Mouse (Mus musculus) limb, embryonic 14.5 days (tissue): Measurements from ENCODE around the gene Upk3a. TPM values are rescaled to one million over a fixed set of nuclear protein-coding genes. Genes with fewer than 3 reads are reported as not detected.

Source experiments
- ATAC-seq: fragments of 200-750 bp; cut with Nextera tagmentation; 2 replicates; pipeline ENCODE4 v1.8.0; 2017; ENCODE audit warnings: low read depth, moderate number of reproducible peaks, moderate TSS enrichment; ENCODE audit not compliant: low FRiP score
- DNase-seq: peaks from one replicate; pipeline ENCODE4 v3.0.0-alpha.2; 2015; ENCODE audit warnings: low spot score
- H3K27ac ChIP-seq: fragments of 300-500 bp; sonication (generic); replicated peaks from 2 replicates; pipeline ENCODE4 v1.5.1; 2014; ENCODE audit warnings: low read depth, mild to moderate bottlenecking, low read length, moderate library complexity, mixed read lengths
- H3K27me3 ChIP-seq: fragments of 300-500 bp; sonication (generic); 2 replicates; pipeline ENCODE4 v1.6.1; 2014; ENCODE audit warnings: low read length, mixed read lengths; ENCODE audit not compliant: control insufficient read depth, insufficient read depth
- H3K36me3 ChIP-seq: fragments of 300-500 bp; sonication (generic); 2 replicates; pipeline ENCODE4 v1.6.1; 2014; ENCODE audit warnings: mild to moderate bottlenecking, low read length, moderate library complexity, mixed read lengths; ENCODE audit not compliant: control insufficient read depth, insufficient read depth
- H3K4me1 ChIP-seq: fragments of 300-500 bp; sonication (generic); 2 replicates; pipeline ENCODE4 v1.6.1; 2014; ENCODE audit warnings: antibody characterized with exemption, low read length, mixed read lengths; ENCODE audit not compliant: control insufficient read depth, insufficient read depth
- H3K4me2 ChIP-seq: fragments of 300-500 bp; sonication (generic); replicated peaks from 2 replicates; pipeline ENCODE4 v1.6.1; 2014; ENCODE audit warnings: low read depth, mild to moderate bottlenecking, low read length, moderate library complexity; ENCODE audit not compliant: severe bottlenecking
- H3K4me3 ChIP-seq: fragments of 300-500 bp; sonication (generic); replicated peaks from 2 replicates; pipeline ENCODE4 v1.5.1; 2014; ENCODE audit warnings: low read length
- H3K9ac ChIP-seq: fragments of 300-500 bp; sonication (generic); 2 replicates; pipeline ENCODE4 v1.6.1; 2014; ENCODE audit warnings: mild to moderate bottlenecking, low read depth, low read length, moderate library complexity; ENCODE audit not compliant: severe bottlenecking
- H3K9me3 ChIP-seq: fragments of 300-500 bp; sonication (generic); 2 replicates; pipeline ENCODE4 v1.6.1; 2016; ENCODE audit warnings: low read length; ENCODE audit not compliant: control insufficient read depth
- POLR2A ChIP-seq: fragments of 200-500 bp; IDR thresholded peaks from 2 replicates; pipeline ENCODE4 v1.8.0; 2012; ENCODE audit warnings: inconsistent platforms, mild to moderate bottlenecking, moderate library complexity, borderline replicate concordance; ENCODE audit not compliant: insufficient read depth, insufficient read length; ENCODE audit errors: extremely low read depth
- WGBS: fragments of 180-500 bp; shearing (Covaris S2); extraction: QIAGEN DNeasy Blood & Tissue Kit; methylation state at CpG from one replicate; pipeline ENCODE4 v1.1.7; 2014; 5-methylcytosine and 5-hydroxymethylcytosine counted together
- polyA plus RNA-seq, 2 experiments: library from polyadenylated mRNA; depleted of rRNA in 1 of 2; stranded (reverse) in 1 of 2; unstranded in 1 of 2; fragments of >200 nt; fragmentation: Nextera tagmentation in 1 of 2; extraction: Ambion mirVana in 1 of 2; gene quantifications; 2 replicates each; pipeline versions ENCODE4 v1.2.1 to v1.2.3; 2012 to 2014

The Upk3a gene
- polyA plus RNA-seq, 2 experiments = 0.08 TPM; not detected in 1

- H3K36me3 ChIP-seq = no peaks in the 10 kb centered on the region
- DNase-seq (no peak), ATAC-seq (no peak)
- H3K27me3 ChIP-seq = no peaks in the 10 kb centered on the region
- H3K9ac ChIP-seq = no peak overlapping the region
- H3K9me3 ChIP-seq = no peaks in the 10 kb centered on the region
- 31% methylated on average over 6 of the region's 6 CpGs for WGBS
- H3K4me1 ChIP-seq = no peaks in the 10 kb centered on the region
- TF ChIP-seq POLR2A = no peak
- no peak overlapping the region for H3K4me2 ChIP-seq
- H3K27ac ChIP-seq = no peak overlapping the region
- no peak overlapping the region for H3K4me3 ChIP-seq
Observed at GRCm38 (mm10) chr15:84995041-84995440, 21.9 kb upstream of the Upk3a start.

- Histone ChIP-seq H3K4me2 (no peak overlapping the region), H3K4me1 (no peaks in the 10 kb centered on the region), H3K27ac (no peak overlapping the region), H3K4me3 (no peak overlapping the region), H3K9me3 (no peaks in the 10 kb centered on the region), H3K27me3 (no peaks in the 10 kb centered on the region), H3K9ac (no peak overlapping the region), H3K36me3 (no peaks in the 10 kb centered on the region)
- DNase-seq = peak; percentile 33
- 0% methylated on average over 1 of the region's 1 CpGs for WGBS
- ATAC-seq = no peak
- no peak for TF ChIP-seq POLR2A
Observed at GRCm38 (mm10) chr15:84995967-84996366, 21.0 kb upstream of the Upk3a start.

GRCm38 (mm10) chr15:84997768-84998454 is 19.0 kb upstream of the Upk3a start:
- Histone ChIP-seq H3K4me1 (no peaks in the 10 kb centered on the region), H3K9me3 (no peaks in the 10 kb centered on the region), H3K9ac (no peak overlapping the region), H3K4me2 (no peak overlapping the region), H3K4me3 (no peak overlapping the region), H3K36me3 (no peaks in the 10 kb centered on the region), H3K27ac (no peak overlapping the region), H3K27me3 (no peaks in the 10 kb centered on the region)
- no peak for TF ChIP-seq POLR2A
- DNase-seq = no peak
- WGBS = 62% methylated on average over 14 of the region's 14 CpGs
- no peak for ATAC-seq

GRCm38 (mm10) chr15:84999911-85000310 is 17.0 kb upstream of the Upk3a start:
- TF ChIP-seq POLR2A = no peak
- Histone ChIP-seq H3K9ac (no peak overlapping the region), H3K36me3 (no peaks in the 10 kb centered on the region), H3K4me2 (no peak overlapping the region), H3K27me3 (no peaks in the 10 kb centered on the region), H3K4me3 (no peak overlapping the region), H3K4me1 (no peaks in the 10 kb centered on the region), H3K27ac (no peak overlapping the region), H3K9me3 (no peaks in the 10 kb centered on the region)
- WGBS = 69% methylated on average over 7 of the region's 7 CpGs
- no peak for DNase-seq
- ATAC-seq = no peak

- Histone ChIP-seq H3K4me1 (no peaks in the 10 kb centered on the region), H3K4me3 (no peak overlapping the region), H3K4me2 (no peak overlapping the region), H3K9ac (no peak overlapping the region), H3K9me3 (no peaks in the 10 kb centered on the region), H3K27ac (no peak overlapping the region), H3K27me3 (no peaks in the 10 kb centered on the region), H3K36me3 (no peaks in the 10 kb centered on the region)
- ATAC-seq (peak; percentile 70; the same call in 1 of the 2 replicates), DNase-seq (peak; percentile 79)
- TF ChIP-seq POLR2A = no peak
- WGBS = 20% methylated on average over 27 of the region's 29 CpGs
Observed at GRCm38 (mm10) chr15:85000984-85001982, 15.7 kb upstream of the Upk3a start.
